25 mouse cellular contexts compared by ENCODE assay signal in the genomic region with DNA sequence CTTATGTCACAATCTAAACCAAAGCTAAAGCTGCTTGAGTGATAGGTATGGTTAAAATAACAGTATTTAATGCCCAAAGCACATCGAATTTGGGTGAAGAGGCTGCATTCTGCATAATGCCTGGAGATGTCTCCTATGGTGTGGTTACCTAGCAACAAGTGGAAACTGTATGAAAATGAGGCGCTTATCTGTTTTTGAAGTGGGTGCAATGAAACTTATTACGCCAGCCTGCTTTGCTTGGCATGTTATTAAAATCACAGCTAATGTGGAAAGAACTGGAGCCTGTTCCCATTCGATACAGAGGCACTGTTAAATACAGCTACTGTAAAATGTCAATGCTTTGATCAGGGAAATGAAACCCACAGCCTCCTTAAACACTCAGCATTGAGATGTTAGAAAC.
DNase-seq lines count a peak whose midpoint lies in the region; ATAC-seq and TF ChIP-seq lines count a peak whose summit lies in the region.
"Had no signal": no experiment of that assay in that cellular context is flagged by ENCODE, and none has a peak within 500 bp of the region (broad histone marks: within the 10 kb centered on the region; RNA-seq: fewer than 3 reads in every experiment).

No protein-coding gene starts in this region.

- no peak overlapping the region for H3K4me3 ChIP-seq in forebrain, postnatal 0 days (ENCODE audit: low read depth, low read length)
- no peak overlapping the region for H3K4me3 ChIP-seq in forebrain, embryonic 11.5 days (ENCODE audit: low read depth, low read length)
- no peak overlapping the region for H3K4me3 ChIP-seq in hindbrain, postnatal 0 days (ENCODE audit: low read length)
- no peak overlapping the region for H3K4me3 ChIP-seq in hindbrain, embryonic 13.5 days
- no peak overlapping the region for H3K4me3 ChIP-seq in midbrain, embryonic 14.5 days (replicated peaks; ENCODE audit: low read depth, low read length)
- H3K4me3 ChIP-seq in midbrain, embryonic 13.5 days (replicated peaks), result no peak overlapping the region
- H3K4me3 ChIP-seq: embryonic facial prominence, embryonic 12.5 days; embryonic facial prominence, embryonic 15.5 days; forebrain, embryonic 12.5 days; heart, adult 2 months; hindbrain, embryonic 12.5 days; intestine, embryonic 15.5 days had no signal

- no peak overlapping the region for H3K4me2 ChIP-seq in forebrain, postnatal 0 days (ENCODE audit: low read depth)
- H3K4me2 ChIP-seq in forebrain, embryonic 11.5 days (ENCODE audit: low read depth, low read length, severe bottlenecking), result no peak overlapping the region
- H3K4me2 ChIP-seq in hindbrain, postnatal 0 days (ENCODE audit: low read depth, low read length), result no peak overlapping the region
- H3K4me2 ChIP-seq in hindbrain, embryonic 13.5 days, result no peak overlapping the region
- no peak overlapping the region for H3K4me2 ChIP-seq in midbrain, embryonic 14.5 days (ENCODE audit: low read length)
- H3K4me2 ChIP-seq in midbrain, embryonic 13.5 days (replicated peaks), result no peak overlapping the region
- H3K4me2 ChIP-seq: embryonic facial prominence, embryonic 12.5 days; embryonic facial prominence, embryonic 15.5 days; forebrain, embryonic 12.5 days; heart, embryonic 11.5 days; hindbrain, embryonic 12.5 days; intestine, embryonic 15.5 days had no signal

- DNase-seq in forebrain, postnatal 0 days, result peak; percentile 29
- no peak for DNase-seq in forebrain, embryonic 11.5 days (ENCODE audit: low spot score)
- peak; percentile 50 for DNase-seq in hindbrain, postnatal 0 days (ENCODE audit: low spot score)
- peak; percentile 54 for DNase-seq in midbrain, embryonic 14.5 days
- DNase-seq in brain, embryonic 14.5 days (ENCODE audit: low read depth), result peak; percentile 65
- DNase-seq: adrenal gland, postnatal 10 days; adrenal gland, postnatal 36 days; B cell, adult 2 months; cerebellum, adult 11 months; cerebellum, adult 2 months; cerebellum, adult 9-11 months; cerebellum, postnatal 25 days; gastrocnemius, postnatal 25 days; heart, adult 2 months had no signal

- H3K27me3 ChIP-seq in forebrain, postnatal 0 days (ENCODE audit: insufficient read depth, low read length), result no peaks in the 10 kb centered on the region
- no peaks in the 10 kb centered on the region for H3K27me3 ChIP-seq in forebrain, embryonic 11.5 days (ENCODE audit: control insufficient read depth, insufficient read depth, low read length)
- H3K27me3 ChIP-seq in hindbrain, postnatal 0 days (ENCODE audit: insufficient read depth, low read length), result no peaks in the 10 kb centered on the region
- no peaks in the 10 kb centered on the region for H3K27me3 ChIP-seq in hindbrain, embryonic 13.5 days
- no peaks in the 10 kb centered on the region for H3K27me3 ChIP-seq in midbrain, embryonic 14.5 days (ENCODE audit: control insufficient read depth, insufficient read depth, low read length)
- H3K27me3 ChIP-seq in midbrain, embryonic 13.5 days, result no peaks in the 10 kb centered on the region
- H3K27me3 ChIP-seq: CH12.LX; embryonic facial prominence, embryonic 12.5 days; embryonic facial prominence, embryonic 15.5 days; forebrain, embryonic 12.5 days; hindbrain, embryonic 12.5 days; intestine, embryonic 15.5 days; Patski had no signal

- H3K27ac ChIP-seq in forebrain, postnatal 0 days (ENCODE audit: low read depth, low read length), result peak overlapping the region; percentile 36
- no peak overlapping the region for H3K27ac ChIP-seq in forebrain, embryonic 11.5 days (ENCODE audit: low read depth, low read length)
- no peak overlapping the region for H3K27ac ChIP-seq in hindbrain, postnatal 0 days
- no peak overlapping the region for H3K27ac ChIP-seq in hindbrain, embryonic 13.5 days
- no peak overlapping the region for H3K27ac ChIP-seq in midbrain, embryonic 14.5 days (replicated peaks; ENCODE audit: low read depth, low read length)
- H3K27ac ChIP-seq in midbrain, embryonic 13.5 days, result no peak overlapping the region
- H3K27ac ChIP-seq: embryonic facial prominence, embryonic 12.5 days; embryonic facial prominence, embryonic 15.5 days; forebrain, embryonic 12.5 days; heart, adult 2 months; hindbrain, embryonic 12.5 days; intestine, embryonic 15.5 days had no signal

- 28% methylated on average over 4 of the region's 4 CpGs for WGBS in forebrain, postnatal 0 days
- WGBS in forebrain, embryonic 11.5 days, result 75% methylated on average over 4 of the region's 4 CpGs
- 27% methylated on average over 4 of the region's 4 CpGs for WGBS in hindbrain, postnatal 0 days
- whole genome bisulfite sequencing in hindbrain, embryonic 13.5 days, result 42% methylated on average over 4 of the region's 4 CpGs
- 22% methylated on average over 4 of the region's 4 CpGs for WGBS in midbrain, embryonic 14.5 days
- WGBS in midbrain, embryonic 13.5 days, result 36% methylated on average over 4 of the region's 4 CpGs

- H3K9me3 ChIP-seq in forebrain, postnatal 0 days (ENCODE audit: low read length), result no peaks in the 10 kb centered on the region
- H3K9me3 ChIP-seq in forebrain, embryonic 11.5 days (ENCODE audit: control insufficient read depth, low read length), result no peaks in the 10 kb centered on the region
- H3K9me3 ChIP-seq in hindbrain, postnatal 0 days (ENCODE audit: low read length), result no peaks in the 10 kb centered on the region
- no peaks in the 10 kb centered on the region for H3K9me3 ChIP-seq in hindbrain, embryonic 13.5 days
- H3K9me3 ChIP-seq in midbrain, embryonic 14.5 days (ENCODE audit: control insufficient read depth, low read length), result no peaks in the 10 kb centered on the region
- H3K9me3 ChIP-seq in midbrain, embryonic 13.5 days, result no peaks in the 10 kb centered on the region
- H3K9me3 ChIP-seq: embryonic facial prominence, embryonic 12.5 days; embryonic facial prominence, embryonic 15.5 days; forebrain, embryonic 12.5 days; hindbrain, embryonic 12.5 days; intestine, embryonic 15.5 days had no signal

- H3K36me3 ChIP-seq in forebrain, postnatal 0 days (ENCODE audit: insufficient read depth), result no peaks in the 10 kb centered on the region
- no peaks in the 10 kb centered on the region for H3K36me3 ChIP-seq in forebrain, embryonic 11.5 days (ENCODE audit: control insufficient read depth, insufficient read depth, low read length)
- H3K36me3 ChIP-seq in hindbrain, postnatal 0 days (ENCODE audit: insufficient read depth, low read length), result no peaks in the 10 kb centered on the region
- no peaks in the 10 kb centered on the region for H3K36me3 ChIP-seq in hindbrain, embryonic 13.5 days
- no peaks in the 10 kb centered on the region for H3K36me3 ChIP-seq in midbrain, embryonic 14.5 days (ENCODE audit: control insufficient read depth, insufficient read depth, low read length)
- no peaks in the 10 kb centered on the region for H3K36me3 ChIP-seq in midbrain, embryonic 13.5 days
- H3K36me3 ChIP-seq: embryonic facial prominence, embryonic 12.5 days; embryonic facial prominence, embryonic 15.5 days; forebrain, embryonic 12.5 days; G1E; hindbrain, embryonic 12.5 days; intestine, embryonic 15.5 days had no signal

- H3K4me1 ChIP-seq in forebrain, postnatal 0 days (ENCODE audit: insufficient read depth), result peaks cover 24% of the 10 kb centered on the region
- no peaks in the 10 kb centered on the region; the same call in 1 of the 2 replicates for H3K4me1 ChIP-seq in forebrain, embryonic 11.5 days (replicated peaks; ENCODE audit: control insufficient read depth, insufficient read depth, low read length)
- peaks cover 7% of the 10 kb centered on the region; the same call in 1 of the 2 replicates for H3K4me1 ChIP-seq in hindbrain, postnatal 0 days (ENCODE audit: insufficient read depth, low read length)
- H3K4me1 ChIP-seq in hindbrain, embryonic 13.5 days (replicated peaks), result peaks cover 43% of the 10 kb centered on the region
- peaks cover 27% of the 10 kb centered on the region for H3K4me1 ChIP-seq in midbrain, embryonic 14.5 days (ENCODE audit: control insufficient read depth, insufficient read depth, low read length)
- peaks cover 32% of the 10 kb centered on the region for H3K4me1 ChIP-seq in midbrain, embryonic 13.5 days (replicated peaks)
- H3K4me1 ChIP-seq: intestine, embryonic 15.5 days had no signal

- no peak for TF ChIP-seq CTCF in forebrain, postnatal 0 days (IDR thresholded peaks at IDR 0.05; ENCODE audit: low read depth)
- no peak for TF ChIP-seq CTCF in hindbrain, postnatal 0 days (IDR thresholded peaks at IDR 0.05; ENCODE audit: low read depth)
- no peak for TF ChIP-seq CTCF in brain, embryonic 14.5 days (IDR thresholded peaks at IDR 0.05; ENCODE audit: borderline replicate concordance, extremely low read depth, insufficient read depth, insufficient read length)

- H3K9ac ChIP-seq in forebrain, postnatal 0 days, result no peak overlapping the region
- no peak overlapping the region for H3K9ac ChIP-seq in forebrain, embryonic 11.5 days (ENCODE audit: low read length)
- no peak overlapping the region for H3K9ac ChIP-seq in hindbrain, postnatal 0 days (replicated peaks; ENCODE audit: low read length)
- H3K9ac ChIP-seq in hindbrain, embryonic 13.5 days, result no peak overlapping the region
- H3K9ac ChIP-seq in midbrain, embryonic 14.5 days (replicated peaks; ENCODE audit: low read length), result no peak overlapping the region
- no peak overlapping the region for H3K9ac ChIP-seq in midbrain, embryonic 13.5 days (replicated peaks)
- H3K9ac ChIP-seq: embryonic facial prominence, embryonic 12.5 days; embryonic facial prominence, embryonic 15.5 days; forebrain, embryonic 12.5 days; hindbrain, embryonic 12.5 days; intestine, embryonic 15.5 days had no signal

- TF ChIP-seq POLR2A in brain, embryonic 14.5 days (IDR thresholded peaks at IDR 0.05; ENCODE audit: borderline replicate concordance, extremely low read depth, insufficient read depth, insufficient read length, poor library complexity, severe bottlenecking), result no peak

- ATAC-seq in forebrain, postnatal 0 days, result 0 out of 2 replicates have a peak, but pooled peaks have one; percentile 30
- ATAC-seq in forebrain, embryonic 11.5 days (replicated peaks; ENCODE audit: low FRiP score), result no peak
- ATAC-seq in hindbrain, postnatal 0 days, result 0 out of 2 replicates have a peak, but pooled peaks have one; percentile 47
- ATAC-seq in hindbrain, embryonic 13.5 days (ENCODE audit: low FRiP score), result no peak
- no peak for ATAC-seq in midbrain, embryonic 14.5 days (ENCODE audit: low FRiP score, low TSS enrichment)
- ATAC-seq in midbrain, embryonic 13.5 days, result no peak
- ATAC-seq: intestine, embryonic 15.5 days; Patski had no signal

Comparison
In these comparisons a context has a peak if more than half of its experiments do, and no peak if none do; other contexts are left out.
1. ATAC-seq: peak in forebrain, postnatal 0 days (single experiment) and hindbrain, postnatal 0 days (single experiment); none in forebrain, embryonic 11.5 days (single experiment), hindbrain, embryonic 13.5 days (single experiment), midbrain, embryonic 14.5 days (single experiment) and midbrain, embryonic 13.5 days (single experiment).